Mouse (Mus musculus) midbrain, postnatal 0 days (tissue): Measurements from ENCODE around the gene Acat1. TPM values are rescaled to one million over a fixed set of nuclear protein-coding genes. Genes with fewer than 3 reads are reported as not detected.

Experiments
- ATAC-seq: fragments of 200-750 bp; cut with Nextera tagmentation; 2 replicates; pipeline ENCODE4 v1.8.0; 2017; ENCODE audit warnings: moderate number of reproducible peaks, mild to moderate bottlenecking, moderate TSS enrichment, moderate library complexity; ENCODE audit not compliant: low FRiP score
- DNase-seq: peaks from one replicate; pipeline ENCODE4 v3.0.0-alpha.2; 2015; ENCODE audit warnings: low spot score
- H3K27ac ChIP-seq: fragments of 300-500 bp; sonication (generic); 2 replicates; pipeline ENCODE4 v1.5.1; 2014; ENCODE audit warnings: low read depth, mild to moderate bottlenecking, low read length, mixed read lengths
- H3K27me3 ChIP-seq: fragments of 300-500 bp; sonication (generic); 2 replicates; pipeline ENCODE4 v1.6.1; 2014; ENCODE audit warnings: low read length, control low read depth, mixed read lengths; ENCODE audit not compliant: insufficient read depth
- H3K36me3 ChIP-seq: fragments of 300-500 bp; sonication (generic); 2 replicates; pipeline ENCODE4 v1.6.1; 2014; ENCODE audit warnings: low read length, control low read depth, mixed read lengths; ENCODE audit not compliant: insufficient read depth
- H3K4me1 ChIP-seq: fragments of 300-500 bp; sonication (generic); 2 replicates; pipeline ENCODE4 v1.6.1; 2014; ENCODE audit warnings: mild to moderate bottlenecking, control low read depth, antibody characterized with exemption, low read length, mixed read lengths; ENCODE audit not compliant: insufficient read depth
- H3K4me2 ChIP-seq: fragments of 300-500 bp; sonication (generic); 2 replicates; pipeline ENCODE4 v1.6.1; 2014; ENCODE audit warnings: low read depth, mild to moderate bottlenecking, low read length, mixed read lengths; ENCODE audit not compliant: poor library complexity, severe bottlenecking
- H3K4me3 ChIP-seq: fragments of 300-500 bp; sonication (generic); 2 replicates; pipeline ENCODE4 v1.5.1; 2014; ENCODE audit warnings: low read depth, mild to moderate bottlenecking, low read length, moderate library complexity
- H3K9ac ChIP-seq: fragments of 300-500 bp; sonication (generic); replicated peaks from 2 replicates; pipeline ENCODE4 v1.6.1; 2014; ENCODE audit warnings: mild to moderate bottlenecking, low read length, moderate library complexity, mixed read lengths; ENCODE audit not compliant: poor library complexity, severe bottlenecking
- H3K9me3 ChIP-seq: fragments of 300-500 bp; sonication (generic); 2 replicates; pipeline ENCODE4 v1.6.1; 2016; ENCODE audit warnings: low read length, control low read depth
- CTCF ChIP-seq: IDR thresholded peaks from 2 replicates; pipeline ENCODE4 v1.5.1; 2016; ENCODE audit warnings: antibody characterized with exemption, mild to moderate bottlenecking
- WGBS: fragments of 180-500 bp; shearing (Covaris S2); extraction: QIAGEN DNeasy Blood & Tissue Kit; methylation state at CpG from one replicate; pipeline ENCODE4 v1.1.7; 2014; 5-methylcytosine and 5-hydroxymethylcytosine counted together
- polyA plus RNA-seq: library from polyadenylated mRNA; unstranded; fragments of >200 nt; fragmentation: Nextera tagmentation; extraction: Ambion mirVana; gene quantifications from 2 replicates; pipeline ENCODE4 v1.2.1, GENCODE M21; 2015
- total RNA-seq: library from RNA; depleted of rRNA; stranded (reverse); fragments of >200 nt; gene quantifications from 2 replicates; pipeline ENCODE4 v1.2.3, GENCODE M21; 2014

Acat1 gene
- total and polyA plus RNA-seq, 2 experiments from 2014 or later, result 130 to 169 TPM

- H3K9ac ChIP-seq, result no peak overlapping the region
- peaks cover 8% of the 10 kb centered on the region; the same call in 1 of the 2 replicates for H3K4me1 ChIP-seq
- ATAC-seq (no peak), DNase-seq (no peak)
- TF ChIP-seq CTCF, result no peak
- WGBS, result 98% methylated on average over 3 of the region's 3 CpGs
- no peaks in the 10 kb centered on the region for H3K36me3 ChIP-seq
- no peaks in the 10 kb centered on the region for H3K9me3 ChIP-seq
- no peak overlapping the region for H3K27ac ChIP-seq
- H3K4me2 ChIP-seq, result no peak overlapping the region
- H3K27me3 ChIP-seq, result no peaks in the 10 kb centered on the region
- no peak overlapping the region for H3K4me3 ChIP-seq
Observed at GRCm38 (mm10) chr9:53607192-53607591, 3.0 kb downstream of the Acat1 start.

GRCm38 (mm10) chr9:53604954-53605353 lies 5.2 kb downstream of the Acat1 start:
- peaks cover 8% of the 10 kb centered on the region; the same call in 1 of the 2 replicates for H3K4me1 ChIP-seq
- no peaks in the 10 kb centered on the region for H3K9me3 ChIP-seq
- 89% methylated on average over 5 of the region's 5 CpGs for WGBS
- H3K4me2 ChIP-seq, result no peak overlapping the region
- H3K4me3 ChIP-seq, result no peak overlapping the region
- no peak overlapping the region for H3K27ac ChIP-seq
- DNase-seq (no peak), ATAC-seq (no peak)
- no peaks in the 10 kb centered on the region for H3K27me3 ChIP-seq
- no peaks in the 10 kb centered on the region for H3K36me3 ChIP-seq
- H3K9ac ChIP-seq, result no peak overlapping the region
- no peak for TF ChIP-seq CTCF

- ATAC-seq (no peak), DNase-seq (no peak)
- H3K9me3 ChIP-seq, result no peaks in the 10 kb centered on the region
- WGBS, result 87% methylated on average over 3 of the region's 3 CpGs
- peaks cover 4% of the 10 kb centered on the region; the same call in 1 of the 2 replicates for H3K4me1 ChIP-seq
- H3K27ac ChIP-seq, result no peak overlapping the region
- no peak overlapping the region for H3K4me3 ChIP-seq
- H3K4me2 ChIP-seq, result no peak overlapping the region
- H3K36me3 ChIP-seq, result no peaks in the 10 kb centered on the region
- no peak overlapping the region for H3K9ac ChIP-seq
- TF ChIP-seq CTCF, result no peak
- H3K27me3 ChIP-seq, result no peaks in the 10 kb centered on the region
Observed at GRCm38 (mm10) chr9:53603849-53604248, 6.3 kb downstream of the Acat1 start.

- 92% methylated on average over 1 of the region's 1 CpGs for WGBS
- ATAC-seq, result no peak
- Histone ChIP-seq H3K4me1 (peaks cover 1% of the 10 kb centered on the region; the same call in 1 of the 2 replicates), H3K4me2 (no peak overlapping the region), H3K27ac (no peak overlapping the region), H3K27me3 (no peaks in the 10 kb centered on the region), H3K9me3 (no peaks in the 10 kb centered on the region), H3K4me3 (no peak overlapping the region), H3K9ac (no peak overlapping the region), H3K36me3 (no peaks in the 10 kb centered on the region)
- no peak for TF ChIP-seq CTCF
- no peak for DNase-seq
Observed at GRCm38 (mm10) chr9:53603384-53603783, 6.8 kb downstream of the Acat1 start.

- Histone ChIP-seq H3K27me3 (no peaks in the 10 kb centered on the region), H3K4me2 (no peak overlapping the region), H3K9me3 (no peaks in the 10 kb centered on the region), H3K9ac (no peak overlapping the region), H3K4me1 (no peaks in the 10 kb centered on the region), H3K27ac (no peak overlapping the region), H3K36me3 (0 out of 2 replicates have a peak, but pooled peaks cover 2% of the 10 kb centered on the region), H3K4me3 (no peak overlapping the region)
- TF ChIP-seq CTCF, result no peak
- 92% methylated on average over 2 of the region's 2 CpGs for WGBS
- DNase-seq, result no peak
- ATAC-seq, result no peak
Observed at GRCm38 (mm10) chr9:53601541-53601940, 8.6 kb downstream of the Acat1 start.

GRCm38 (mm10) chr9:53598631-53599030 lies 11.6 kb downstream of the Acat1 start:
- TF ChIP-seq CTCF, result no peak
- H3K4me2 ChIP-seq, result no peak overlapping the region
- DNase-seq, result no peak
- H3K9ac ChIP-seq, result no peak overlapping the region
- ATAC-seq, result no peak
- H3K4me3 ChIP-seq, result no peak overlapping the region
- peaks cover 9% of the 10 kb centered on the region for H3K36me3 ChIP-seq
- no peak overlapping the region for H3K27ac ChIP-seq
- H3K27me3 ChIP-seq, result no peaks in the 10 kb centered on the region
- no peaks in the 10 kb centered on the region for H3K4me1 ChIP-seq
- no peaks in the 10 kb centered on the region for H3K9me3 ChIP-seq
- 76% methylated on average over 6 of the region's 6 CpGs for WGBS
